Mouse (Mus musculus) monocyte, adult 2 months (primary cell): ENCODE measurements around the gene Yif1a.

Experiments
- DNase-seq, 2 experiments: peaks; one replicate each; pipeline ENCODE4 v3.0.0; 2022; ENCODE audit warnings: low spot score in 2 of 2, low read depth in 1 of 2

Gene Yif1a

DNA sequence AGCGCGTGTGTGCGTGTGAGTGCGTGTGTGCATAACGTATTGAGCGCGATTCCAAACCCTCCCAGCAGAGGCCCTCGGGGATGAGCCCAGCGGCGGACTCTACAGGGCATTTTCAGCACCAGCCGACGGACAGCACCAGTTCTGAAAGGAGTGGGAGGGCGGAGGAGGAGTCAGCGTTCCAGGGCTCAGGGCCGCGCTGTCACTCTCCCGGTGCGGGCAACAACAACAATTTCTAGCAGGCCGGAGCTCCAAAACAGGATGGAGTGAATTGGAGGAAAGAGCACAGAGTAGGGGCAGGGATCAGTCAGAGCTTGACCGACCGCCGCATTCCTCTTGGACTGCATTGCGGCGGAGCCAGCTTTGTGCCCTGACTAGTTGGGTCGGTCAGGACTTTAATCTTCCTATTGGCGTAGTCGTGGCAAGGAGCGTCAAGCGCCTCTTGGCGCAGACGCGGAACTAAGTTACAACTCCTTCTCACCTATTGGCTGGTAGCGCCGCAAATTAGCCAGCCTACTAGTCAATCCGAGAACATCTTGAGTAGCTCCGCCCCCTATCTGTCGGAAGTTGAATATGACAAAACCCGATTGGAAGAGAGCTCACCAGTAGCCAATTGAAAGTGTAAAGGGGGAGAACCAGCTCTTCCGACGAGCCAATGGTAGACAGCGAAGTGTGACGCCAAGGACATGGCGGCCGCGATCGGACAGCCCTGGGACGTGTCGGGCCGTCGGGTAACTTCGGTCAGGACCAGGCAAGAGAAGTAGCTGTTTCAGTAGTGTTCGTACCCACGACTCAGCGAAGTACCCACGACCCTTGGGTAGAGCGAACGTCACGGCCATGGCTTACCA lies at the start of gene Yif1a:
Yif1a (plus strand) TSS at position 655 of the 845 bp plus-strand sequence.
- peak; percentile 88 to 90 for DNase-seq

GRCm38 (mm10) chr19:5038709-5039156 lies 49.6 kb upstream of the Yif1a start, which contains the start of the genes B4gat1 and AC124502.3:
TSS of gene B4gat1 (plus strand) at chr19:5038826.
TSS of gene AC124502.3 (plus strand) at chr19:5038891.
- peak; percentile 55 to 71 for DNase-seq

- DNase-seq = no peak
Measured at GRCm38 (mm10) chr19:5039301-5040114, 48.8 kb upstream of the Yif1a start.

GRCm38 (mm10) chr19:5040862-5041523 lies 47.3 kb upstream of the Yif1a start, which contains the start of gene Brms1:
TSS of gene Brms1 (plus strand) at chr19:5041354.
- peak; percentile 57 to 79 for DNase-seq

DNA sequence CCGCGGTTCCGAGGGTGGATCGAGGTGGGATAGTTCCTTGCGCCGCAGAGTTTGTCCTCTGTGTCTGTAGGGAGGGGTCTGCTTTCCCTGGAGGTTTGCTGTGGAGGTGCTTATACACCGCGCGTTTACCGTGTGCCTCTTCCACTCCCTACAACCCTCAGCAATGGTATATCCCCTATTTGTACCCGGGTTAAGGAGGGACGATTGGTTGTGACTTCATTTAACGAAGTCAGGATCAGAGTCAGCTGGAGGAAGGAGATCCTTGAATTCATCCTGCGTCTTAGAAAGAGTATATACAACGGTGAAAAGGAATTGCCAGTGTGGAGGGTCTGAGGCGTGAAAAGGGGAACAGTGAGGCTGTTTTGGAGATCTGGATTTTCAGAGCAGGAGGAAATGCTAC lies 46.8 kb upstream of the Yif1a start:
- DNase-seq = no peak

GRCm38 (mm10) chr19:5045531-5045930 lies 42.8 kb upstream of the Yif1a start:
- no peak for DNase-seq

GRCm38 (mm10) chr19:5048138-5049056 lies 39.9 kb upstream of the Yif1a start:
- DNase-seq = no peak

DNA sequence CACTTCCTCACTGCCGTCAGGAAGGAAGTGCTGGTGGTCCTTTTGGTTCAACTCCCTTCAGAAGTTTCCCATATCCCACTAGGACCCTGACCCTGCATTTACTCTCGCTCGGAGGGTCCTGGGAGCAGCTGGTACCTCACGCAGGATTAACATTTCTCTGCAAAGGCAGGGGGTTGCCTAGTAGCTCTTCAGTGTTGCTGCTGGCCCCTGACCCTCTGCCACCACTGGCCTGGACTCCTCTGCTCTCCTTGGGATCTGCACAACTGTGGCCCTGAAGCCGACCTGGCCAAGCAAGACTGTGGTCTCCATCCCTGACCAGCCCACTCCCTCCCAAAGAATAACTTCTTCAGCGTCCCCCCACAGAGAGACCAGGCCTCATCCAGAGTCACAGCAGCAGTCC lies 39.0 kb upstream of the Yif1a start:
- DNase-seq = no peak

DNA sequence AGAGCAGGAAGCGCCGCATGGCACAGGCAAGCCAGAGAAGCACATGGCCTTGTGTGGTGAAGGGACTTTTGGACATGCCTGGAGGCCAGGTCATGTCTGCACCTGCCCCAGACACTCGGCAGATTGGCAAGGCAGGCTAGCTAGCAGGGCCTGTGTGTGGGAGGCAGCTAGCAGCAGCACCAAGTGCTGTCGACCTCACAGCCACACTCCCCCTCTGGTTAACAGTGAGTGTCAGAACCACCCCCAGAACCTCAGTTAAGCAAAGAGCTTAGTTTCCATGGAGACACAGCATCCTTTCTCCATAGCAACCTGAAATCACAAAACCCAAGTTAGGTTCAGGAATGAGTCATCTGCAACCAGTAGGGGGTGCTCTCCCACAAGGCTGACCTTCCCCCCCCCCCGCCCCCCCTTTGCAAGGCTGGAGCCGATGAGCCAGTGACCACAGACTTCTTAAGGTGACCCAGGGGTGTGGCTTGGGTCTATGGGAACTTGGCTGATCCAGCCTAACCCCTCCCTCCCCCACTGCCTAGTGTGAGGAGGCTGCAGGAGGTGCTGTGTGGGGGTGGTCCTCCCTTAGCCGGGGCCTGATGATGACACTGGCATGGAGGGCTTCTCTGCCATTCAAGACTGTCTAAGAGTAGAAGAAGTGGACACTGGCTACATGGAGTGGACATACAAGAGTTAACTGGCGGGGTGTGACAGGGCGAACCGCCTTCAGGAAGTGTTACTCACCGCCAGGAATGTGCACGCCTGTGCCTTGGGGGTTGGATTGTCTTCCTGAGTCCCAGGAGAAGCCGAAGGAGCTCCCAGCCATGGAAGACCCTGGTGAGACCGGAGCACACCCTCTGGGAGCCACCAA lies 38.1 kb upstream of the Yif1a start, which contains the start of gene Rin1:
Rin1 (plus strand) TSS at position 435 of the 859 bp plus-strand sequence.
- no peak for DNase-seq

DNA sequence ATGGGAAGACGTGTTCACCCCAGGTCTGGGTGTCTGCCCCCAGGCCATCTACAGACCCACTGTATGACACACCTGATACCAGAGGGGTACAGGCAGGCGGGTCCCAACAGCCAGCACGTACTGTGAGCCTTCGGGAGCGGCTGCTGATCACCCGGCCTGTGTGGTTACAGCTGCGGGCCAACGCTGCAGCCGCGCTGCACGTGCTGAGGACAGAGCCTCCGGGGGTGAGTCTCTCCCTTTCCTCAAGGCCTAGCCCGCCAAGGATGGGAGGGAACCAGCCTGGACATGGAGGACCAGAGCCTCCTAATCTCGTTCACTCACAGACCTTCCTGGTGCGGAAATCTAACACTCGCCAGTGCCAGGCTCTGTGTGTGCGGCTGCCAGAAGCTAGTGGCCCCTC lies 37.3 kb upstream of the Yif1a start:
- no peak for DNase-seq

GRCm38 (mm10) chr19:5051515-5051914 lies 36.8 kb upstream of the Yif1a start:
- no peak for DNase-seq

DNA sequence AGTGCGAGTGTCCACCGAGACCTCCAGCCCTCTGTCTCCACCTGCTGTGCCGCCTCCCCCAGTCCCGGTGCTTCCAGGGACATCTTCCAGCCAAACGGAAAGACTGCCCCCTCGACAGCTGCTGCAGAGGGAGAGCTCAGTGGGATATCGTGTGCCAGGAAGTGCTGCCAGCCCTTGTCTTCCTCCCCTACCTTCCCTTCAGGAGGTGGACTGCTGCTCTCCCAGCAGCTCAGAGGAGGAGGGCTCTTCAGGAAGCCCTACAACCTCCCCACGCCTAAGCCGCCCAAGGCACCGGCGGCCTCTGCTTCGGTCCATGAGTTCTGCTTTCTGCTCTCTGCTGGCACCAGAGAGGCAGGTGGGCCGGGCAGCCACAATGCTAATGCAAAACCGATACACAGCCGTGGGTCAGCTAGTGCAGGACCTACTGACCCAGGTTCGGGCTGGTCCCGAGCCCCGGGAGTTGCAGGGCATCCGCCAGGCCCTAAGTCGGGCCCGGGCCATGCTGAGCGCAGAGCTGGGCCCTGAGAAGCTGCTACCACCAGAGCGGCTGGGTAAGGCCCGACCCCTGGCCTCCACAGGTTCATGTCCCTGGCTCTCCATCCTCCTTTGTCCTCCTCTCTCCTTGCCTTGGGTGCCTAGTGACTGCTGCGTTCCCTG lies 36.0 kb upstream of the Yif1a start:
- DNase-seq = no peak

DNA sequence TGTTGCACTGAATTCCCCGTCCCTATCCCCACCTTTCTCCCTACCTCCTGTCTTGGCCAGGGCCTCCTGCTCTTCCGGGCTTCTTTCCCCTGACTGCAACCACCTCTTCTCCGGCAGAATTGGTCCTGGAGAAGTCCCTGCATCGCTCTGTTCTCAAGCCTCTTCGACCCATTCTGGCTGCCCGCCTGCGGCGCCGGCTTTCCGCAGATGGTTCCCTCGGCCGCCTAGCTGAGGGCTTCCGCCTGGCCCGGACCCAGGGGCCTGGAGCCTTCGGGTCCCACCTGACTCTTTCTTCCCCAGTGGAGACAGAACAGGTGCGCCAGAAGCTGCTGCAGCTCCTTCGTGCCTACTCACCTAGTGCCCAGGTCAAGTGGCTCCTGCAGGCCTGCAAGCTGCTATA lies 35.5 kb upstream of the Yif1a start:
- DNase-seq = no peak

- DNase-seq = no peak
Measured at GRCm38 (mm10) chr19:5053909-5054308, 34.4 kb upstream of the Yif1a start.

- no peak for DNase-seq
Measured at GRCm38 (mm10) chr19:5056251-5056650, 32.1 kb upstream of the Yif1a start.

GRCm38 (mm10) chr19:5057876-5058775 lies 30.2 kb upstream of the Yif1a start:
- DNase-seq = no peak
